Mouse (Mus musculus): ENCODE measurements around the gene Adcyap1. TPM values are rescaled to one million over a fixed set of nuclear protein-coding genes. Genes with fewer than 3 reads are reported as not detected.
A peak's percentile ranks its signal among the peaks of the same experiment; 100 is the strongest.

Gene Adcyap1
- polyA plus RNA-seq (2012; rRNA removed): 15.7 and 17.5 TPM in 2 replicates

DNA sequence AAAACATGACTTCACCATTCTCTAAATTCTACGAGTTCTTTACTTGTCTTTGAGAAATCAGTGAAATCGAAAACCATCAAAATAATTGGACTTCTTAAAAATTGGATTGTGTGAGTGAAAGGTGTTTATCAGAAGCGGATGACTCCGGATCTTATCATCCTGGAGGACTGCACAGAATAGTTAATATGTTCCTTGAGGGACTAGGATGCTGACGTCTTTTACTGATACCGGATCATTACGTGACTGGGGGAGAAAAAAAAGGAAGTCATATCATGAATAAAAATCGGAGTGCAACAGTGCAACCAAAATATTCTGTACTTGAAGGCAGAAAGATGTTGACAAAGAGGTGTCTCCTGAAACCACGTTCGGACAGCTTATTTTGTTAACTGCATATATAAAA is at the start of gene Adcyap1:
Gene Adcyap1 (plus strand): TSS at position 301 of the 400 bp plus-strand sequence.
- no peak within 1 kb of the TSS for H3K27ac ChIP-seq (ENCODE audit: insufficient read depth, low read length)
- H3K4me1 ChIP-seq (ENCODE audit: control insufficient read depth, insufficient read depth, low read length): no peaks in the 10 kb centered on the region; the same call in 1 of the 2 replicates
- TF ChIP-seq POLR2A (IDR thresholded peaks at IDR 0.05; ENCODE audit: extremely low read depth, insufficient read depth, low read length) (no peak), CTCF (IDR thresholded peaks at IDR 0.05; ENCODE audit: extremely low read depth, insufficient read depth, low read length) (no peak)
- peak within 1 kb of the TSS; percentile 38 for H3K4me3 ChIP-seq (ENCODE audit: insufficient read depth, low read length)

DNA sequence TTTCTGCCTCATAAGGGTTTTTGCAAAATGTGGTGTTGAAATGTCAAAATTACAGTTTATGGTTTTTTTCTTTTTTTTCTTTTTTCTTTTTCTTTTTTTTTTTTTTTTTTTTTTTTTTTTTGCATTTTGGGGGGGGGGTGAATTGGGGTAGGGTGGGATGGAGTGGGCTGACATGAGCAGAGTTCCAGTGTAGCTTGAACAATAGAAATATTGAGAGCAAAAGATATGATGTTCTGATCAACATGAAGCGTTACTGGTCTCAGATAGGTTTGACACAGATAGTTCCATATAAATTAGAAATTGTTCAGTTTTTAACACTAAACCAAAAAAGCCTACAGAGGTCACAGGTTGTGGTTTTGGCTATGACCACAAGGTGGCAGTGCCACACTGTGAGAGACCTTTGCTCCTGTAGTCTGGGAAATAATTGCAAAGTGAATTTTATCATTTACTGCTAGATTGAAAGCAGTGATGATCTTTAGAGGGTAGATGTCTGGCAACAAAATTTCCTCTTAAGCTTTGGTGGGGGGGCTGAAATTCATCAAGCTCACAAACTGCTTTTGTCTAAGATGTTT is 40.5 kb upstream of the Adcyap1 start:
- TF ChIP-seq POLR2A (IDR thresholded peaks at IDR 0.05; ENCODE audit: extremely low read depth, insufficient read depth, low read length) (no peak), CTCF (IDR thresholded peaks at IDR 0.05; ENCODE audit: extremely low read depth, insufficient read depth, low read length) (peak; percentile 63; the same call in 1 of the 2 replicates)
- H3K4me3 ChIP-seq (ENCODE audit: insufficient read depth, low read length): no peak overlapping the region
- no peaks in the 10 kb centered on the region for H3K4me1 ChIP-seq (ENCODE audit: control insufficient read depth, insufficient read depth, low read length)
- H3K27ac ChIP-seq (ENCODE audit: insufficient read depth, low read length): no peak overlapping the region

DNA sequence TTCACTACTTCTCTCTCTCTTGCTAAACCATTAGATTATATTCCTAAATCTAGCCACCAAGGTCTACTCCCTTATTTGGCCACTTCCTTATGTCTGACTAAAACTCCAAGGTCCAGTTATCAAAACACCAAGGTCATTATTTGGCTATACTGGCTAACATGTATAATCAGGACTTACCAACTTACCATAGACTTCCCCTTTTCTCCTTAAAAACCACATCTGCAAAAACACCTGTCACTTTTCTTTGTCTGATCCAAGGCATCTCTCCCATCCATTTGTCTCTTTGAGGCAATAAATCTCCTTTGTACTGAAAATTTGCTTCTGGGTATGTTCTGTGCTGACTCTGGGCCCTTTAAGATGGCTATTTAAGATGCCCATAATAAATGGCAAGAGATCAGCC is 29.2 kb upstream of the Adcyap1 start:
- TF ChIP-seq POLR2A (IDR thresholded peaks at IDR 0.05; ENCODE audit: extremely low read depth, insufficient read depth, low read length) (no peak), CTCF (IDR thresholded peaks at IDR 0.05; ENCODE audit: extremely low read depth, insufficient read depth, low read length) (no peak)
- Histone ChIP-seq H3K27ac (ENCODE audit: insufficient read depth, low read length) (no peak overlapping the region), H3K4me3 (ENCODE audit: insufficient read depth, low read length) (no peak overlapping the region), H3K4me1 (ENCODE audit: control insufficient read depth, insufficient read depth, low read length) (no peaks in the 10 kb centered on the region)

DNA sequence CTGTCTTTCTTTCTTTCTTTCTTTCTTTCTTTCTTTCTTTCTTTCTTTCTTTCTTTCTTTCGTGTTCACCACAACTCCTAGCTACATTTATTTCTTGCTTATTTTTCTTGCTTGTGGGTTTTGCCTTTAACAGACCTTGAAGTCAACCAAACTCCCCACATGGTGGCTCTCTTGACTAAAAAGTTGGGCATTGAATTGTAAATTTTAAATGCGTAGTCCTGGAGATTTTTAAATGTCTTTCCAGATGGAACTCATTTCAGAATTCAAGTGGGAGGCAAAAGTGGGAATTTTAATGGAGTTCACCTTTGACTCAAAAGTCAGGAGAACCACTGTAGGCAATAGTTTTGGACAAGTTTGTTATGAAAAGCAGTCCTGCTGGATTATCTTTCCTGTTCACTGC is 2.0 kb upstream of the Adcyap1 start:
- TF ChIP-seq CTCF (IDR thresholded peaks at IDR 0.05; ENCODE audit: extremely low read depth, insufficient read depth, low read length) (no peak), POLR2A (IDR thresholded peaks at IDR 0.05; ENCODE audit: extremely low read depth, insufficient read depth, low read length) (no peak)
- Histone ChIP-seq H3K27ac (ENCODE audit: insufficient read depth, low read length) (no peak overlapping the region), H3K4me3 (ENCODE audit: insufficient read depth, low read length) (no peak overlapping the region), H3K4me1 (ENCODE audit: control insufficient read depth, insufficient read depth, low read length) (no peaks in the 10 kb centered on the region; the same call in 1 of the 2 replicates)

DNA sequence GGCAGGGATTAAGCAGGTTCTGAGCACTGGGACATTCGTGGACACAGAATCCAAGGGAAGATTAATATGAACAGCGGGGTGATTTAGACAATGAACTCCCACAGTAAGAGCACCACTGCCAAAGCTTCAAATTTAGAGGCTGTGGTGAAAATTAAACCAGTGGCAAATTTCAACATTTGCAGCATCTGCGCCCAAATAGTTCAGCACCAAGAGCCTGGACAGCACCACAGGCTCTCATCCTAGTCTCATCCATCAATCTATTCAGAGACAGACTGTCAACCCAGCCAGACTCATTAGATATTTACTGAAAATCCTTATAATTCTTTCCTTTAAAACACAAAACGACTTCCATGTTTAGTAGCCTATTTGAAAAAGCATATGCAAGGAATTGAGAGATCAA is 604 bp upstream of the Adcyap1 start:
- no peaks in the 10 kb centered on the region; the same call in 1 of the 2 replicates for H3K4me1 ChIP-seq (ENCODE audit: control insufficient read depth, insufficient read depth, low read length)
- H3K4me3 ChIP-seq (ENCODE audit: insufficient read depth, low read length): no peak overlapping the region
- H3K27ac ChIP-seq (ENCODE audit: insufficient read depth, low read length): no peak overlapping the region
- no peak for TF ChIP-seq CTCF (IDR thresholded peaks at IDR 0.05; ENCODE audit: extremely low read depth, insufficient read depth, low read length)
- TF ChIP-seq POLR2A (IDR thresholded peaks at IDR 0.05; ENCODE audit: extremely low read depth, insufficient read depth, low read length): no peak

DNA sequence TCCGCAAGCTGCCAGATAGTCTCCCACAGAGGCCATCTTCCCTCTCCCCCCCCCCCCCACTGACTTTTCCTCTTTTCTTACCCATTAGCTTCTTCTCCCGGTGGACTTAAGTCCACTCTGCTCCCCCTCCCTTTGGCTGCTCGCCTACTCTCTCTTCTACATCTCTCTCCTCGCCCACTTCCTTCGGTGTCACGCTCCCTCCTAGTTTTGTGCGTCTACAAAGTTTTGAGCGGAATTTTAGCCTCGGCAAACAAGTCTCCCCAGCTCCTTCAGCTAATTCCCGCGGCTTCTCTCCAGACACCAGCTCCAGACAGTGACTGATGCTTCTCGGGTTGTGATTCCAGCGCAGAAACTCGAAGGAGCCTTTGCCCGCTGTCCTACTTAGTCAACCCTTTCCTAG is 401 bp downstream of the Adcyap1 start:
- peak overlapping the region; percentile 38 for H3K4me3 ChIP-seq (ENCODE audit: insufficient read depth, low read length)

DNA sequence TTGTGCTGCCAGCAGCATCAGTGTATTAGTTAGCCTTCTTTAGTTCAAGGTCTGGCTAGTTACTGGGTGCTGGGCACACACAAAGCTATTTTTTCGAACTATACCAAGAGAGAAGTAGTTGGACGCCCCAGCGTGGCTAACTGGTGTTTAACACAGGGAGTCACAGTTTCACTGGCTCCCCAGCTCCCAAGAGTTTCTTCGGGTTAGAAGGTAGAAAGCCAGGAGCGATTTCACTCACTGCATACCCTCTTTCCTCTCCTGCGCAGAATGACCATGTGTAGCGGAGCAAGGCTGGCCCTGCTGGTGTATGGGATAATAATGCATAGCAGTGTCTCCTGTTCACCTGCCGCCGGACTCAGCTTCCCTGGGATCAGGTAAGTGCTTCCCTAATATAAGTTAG is 930 bp downstream of the Adcyap1 start:
- Histone ChIP-seq H3K27ac (ENCODE audit: insufficient read depth, low read length) (no peak overlapping the region), H3K4me1 (ENCODE audit: control insufficient read depth, insufficient read depth, low read length) (no peaks in the 10 kb centered on the region; the same call in 1 of the 2 replicates)

More for the DNA sequence above, 401 bp downstream of the Adcyap1 start:
- no peaks in the 10 kb centered on the region; the same call in 1 of the 2 replicates for H3K4me1 ChIP-seq (ENCODE audit: control insufficient read depth, insufficient read depth, low read length)
- TF ChIP-seq POLR2A (IDR thresholded peaks at IDR 0.05; ENCODE audit: extremely low read depth, insufficient read depth, low read length) (no peak), CTCF (IDR thresholded peaks at IDR 0.05; ENCODE audit: extremely low read depth, insufficient read depth, low read length) (no peak)
- H3K27ac ChIP-seq (ENCODE audit: insufficient read depth, low read length): no peak overlapping the region

DNA sequence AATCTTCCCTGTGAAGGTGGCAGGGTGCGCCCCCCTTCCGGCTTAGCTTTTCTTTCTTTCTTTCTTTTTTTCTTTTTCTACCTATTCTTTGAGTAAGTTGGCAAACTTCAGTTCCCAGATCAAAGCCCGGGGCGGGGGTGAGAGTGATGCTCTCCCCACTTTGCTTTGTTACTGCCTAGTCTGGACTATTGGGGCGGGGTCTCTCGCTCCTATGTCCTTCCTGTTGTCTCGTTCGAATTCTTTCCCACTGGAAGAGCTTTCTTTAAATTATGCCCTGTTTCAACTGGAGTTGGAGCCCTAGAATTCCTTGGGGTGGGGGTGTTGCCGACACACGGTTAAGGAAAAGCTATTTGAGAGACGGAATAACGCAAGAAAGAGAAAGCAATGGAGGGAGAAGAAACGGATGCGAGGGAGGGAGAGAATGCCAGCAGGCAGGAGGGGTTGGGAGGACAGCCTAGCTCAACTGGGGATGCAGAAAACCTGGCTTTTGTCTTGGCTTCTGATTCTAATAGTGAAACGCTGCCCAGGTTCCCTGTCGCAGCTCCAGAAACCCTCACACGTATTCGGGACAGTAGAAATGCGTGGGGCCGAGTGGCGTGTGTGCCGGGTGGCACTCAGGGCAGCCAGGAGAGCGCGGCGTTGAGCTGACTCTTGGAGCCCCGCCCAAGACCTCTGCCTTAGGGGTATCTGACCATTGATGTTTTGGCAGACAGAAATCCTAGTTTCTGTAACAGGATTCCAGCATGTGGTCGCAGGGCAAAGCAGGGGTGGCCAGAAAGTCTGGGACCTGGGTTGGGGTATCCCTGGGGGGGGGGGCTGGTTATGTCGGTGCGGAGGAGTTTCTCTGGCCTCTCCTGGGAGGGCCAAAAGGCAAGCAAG is 1.8 kb downstream of the Adcyap1 start:
- Histone ChIP-seq H3K4me1 (ENCODE audit: control insufficient read depth, insufficient read depth, low read length) (no peaks in the 10 kb centered on the region; the same call in 1 of the 2 replicates), H3K27ac (ENCODE audit: insufficient read depth, low read length) (no peak overlapping the region), H3K4me3 (ENCODE audit: insufficient read depth, low read length) (peak overlapping the region; percentile 38)
- no peak for TF ChIP-seq CTCF (IDR thresholded peaks at IDR 0.05; ENCODE audit: extremely low read depth, insufficient read depth, low read length)
- 0 out of 2 replicates have a peak, but pooled peaks have one; percentile 19 for TF ChIP-seq POLR2A (IDR thresholded peaks at IDR 0.05; ENCODE audit: extremely low read depth, insufficient read depth, low read length)

More for the DNA sequence above, 930 bp downstream of the Adcyap1 start:
- H3K4me3 ChIP-seq (ENCODE audit: insufficient read depth, low read length): peak overlapping the region; percentile 38
- TF ChIP-seq POLR2A (IDR thresholded peaks at IDR 0.05; ENCODE audit: extremely low read depth, insufficient read depth, low read length) (no peak), CTCF (IDR thresholded peaks at IDR 0.05; ENCODE audit: extremely low read depth, insufficient read depth, low read length) (no peak)

DNA sequence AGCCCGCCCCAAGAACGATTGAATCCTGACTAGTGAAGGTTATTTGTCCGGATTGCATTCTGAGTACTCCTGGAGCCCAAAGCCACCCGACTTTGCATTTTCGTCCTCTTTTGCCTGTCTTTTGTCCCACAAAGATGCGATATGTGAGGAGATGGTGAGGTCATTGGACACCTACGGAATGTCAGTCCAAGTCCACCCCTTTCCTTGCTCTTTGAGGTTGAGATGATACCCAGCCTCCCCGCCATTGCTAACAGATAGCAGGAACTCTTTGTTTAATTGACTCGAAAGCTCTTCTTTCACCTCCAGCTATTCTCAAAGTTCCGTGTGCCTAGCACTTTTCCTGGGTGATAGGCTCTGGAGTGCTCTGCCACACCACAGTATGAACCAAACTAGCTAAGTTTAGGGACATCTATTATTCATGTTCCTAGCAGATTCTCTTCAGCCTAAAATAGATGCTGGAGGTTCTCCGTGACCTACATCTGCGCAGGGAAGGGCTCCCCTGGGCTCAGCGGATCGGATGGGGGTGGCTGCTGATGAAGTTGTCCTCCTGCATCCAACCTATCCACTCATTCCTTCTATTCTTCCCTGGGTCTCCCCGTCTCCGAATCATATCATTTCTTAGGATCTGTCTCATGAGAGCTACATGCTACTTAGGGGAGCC is 2.6 kb downstream of the Adcyap1 start:
- TF ChIP-seq CTCF (IDR thresholded peaks at IDR 0.05; ENCODE audit: extremely low read depth, insufficient read depth, low read length): no peak
- TF ChIP-seq POLR2A (IDR thresholded peaks at IDR 0.05; ENCODE audit: extremely low read depth, insufficient read depth, low read length): no peak
- Histone ChIP-seq H3K4me3 (ENCODE audit: insufficient read depth, low read length) (peak overlapping the region; percentile 38), H3K4me1 (ENCODE audit: control insufficient read depth, insufficient read depth, low read length) (no peaks in the 10 kb centered on the region; the same call in 1 of the 2 replicates), H3K27ac (ENCODE audit: insufficient read depth, low read length) (no peak overlapping the region)
